Mouse (Mus musculus): Measurements from ENCODE around the gene Sept11.

DNA sequence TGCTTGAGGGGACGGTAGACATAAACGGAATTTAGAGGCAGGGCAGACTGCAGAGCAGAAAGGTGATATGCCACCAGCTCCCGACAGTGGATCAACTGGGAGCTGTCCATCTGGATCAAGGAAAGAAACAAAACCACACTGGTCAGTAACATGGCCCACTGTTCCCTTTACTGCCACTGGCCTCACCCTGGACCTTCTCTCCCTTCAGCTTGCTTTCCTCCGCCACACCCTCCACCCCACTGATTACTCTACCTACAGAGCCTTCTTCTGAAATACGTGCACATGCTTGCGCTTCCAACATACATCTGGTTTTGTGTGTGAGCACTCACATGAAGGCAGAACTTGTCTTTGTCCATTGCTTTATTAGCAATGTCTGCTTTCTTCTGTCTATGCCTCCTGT lies 90.1 kb downstream of the Sept11 start:
- no peak for TF ChIP-seq CTCF (IDR thresholded peaks at IDR 0.05; ENCODE audit: borderline replicate concordance, insufficient read depth, low read length)
- TF ChIP-seq POLR2A (IDR thresholded peaks at IDR 0.05; ENCODE audit: low read depth, low read length): no peak

Measured in embryonic fibroblast, embryonic 13.5 days (primary cell).